Mouse (Mus musculus) inflammation-experienced regulatory T-cells, adult 16 weeks (primary cell): ENCODE results near the gene Golga3. TPM values are rescaled to one million over a fixed set of nuclear protein-coding genes. Genes with fewer than 3 reads are reported as not detected.

Source experiments
- polyA plus RNA-seq: library from polyadenylated mRNA; unstranded; fragments of 100-300 nt; shearing (Covaris generic); gene quantifications from one replicate; pipeline ENCODE4 v1.2.1, GENCODE M21; 2017

The Golga3 gene
- 44.8 TPM for polyA plus RNA-seq

DNA sequence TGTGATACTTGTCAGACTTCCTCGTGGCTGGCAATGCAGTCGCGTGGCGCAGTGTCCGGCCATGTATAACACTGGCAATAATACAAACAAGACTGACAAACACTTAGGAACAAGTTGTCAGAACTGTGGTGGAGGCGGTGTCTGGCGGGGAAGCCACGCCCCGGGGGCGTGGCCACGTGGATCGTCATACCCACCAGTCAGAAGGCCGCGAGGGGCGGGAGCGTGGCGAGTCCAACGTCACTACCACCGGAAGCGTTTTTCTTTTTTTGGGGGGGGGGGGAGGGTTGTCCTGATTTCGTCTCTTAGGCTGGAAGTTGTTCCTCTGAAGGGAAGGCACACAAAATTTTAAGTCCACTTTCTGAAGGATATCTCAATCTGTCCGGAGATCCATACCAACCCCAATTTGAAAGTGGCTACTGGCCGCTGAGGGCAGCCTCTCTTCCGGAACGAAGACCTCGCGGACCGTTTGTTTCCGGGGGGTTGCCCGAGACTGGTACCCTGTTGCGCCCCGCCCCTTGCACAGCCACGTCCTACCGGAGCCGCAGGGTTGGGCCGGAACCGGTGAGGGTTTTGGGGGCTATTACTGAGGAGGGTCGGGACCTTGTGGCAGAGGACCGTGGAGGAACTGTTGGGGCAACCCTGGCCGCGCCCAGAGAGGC lies at the start of gene Golga3:
Gene Golga3, plus strand, starts transcription at position 340 of the 659 bp plus-strand sequence.

DNA sequence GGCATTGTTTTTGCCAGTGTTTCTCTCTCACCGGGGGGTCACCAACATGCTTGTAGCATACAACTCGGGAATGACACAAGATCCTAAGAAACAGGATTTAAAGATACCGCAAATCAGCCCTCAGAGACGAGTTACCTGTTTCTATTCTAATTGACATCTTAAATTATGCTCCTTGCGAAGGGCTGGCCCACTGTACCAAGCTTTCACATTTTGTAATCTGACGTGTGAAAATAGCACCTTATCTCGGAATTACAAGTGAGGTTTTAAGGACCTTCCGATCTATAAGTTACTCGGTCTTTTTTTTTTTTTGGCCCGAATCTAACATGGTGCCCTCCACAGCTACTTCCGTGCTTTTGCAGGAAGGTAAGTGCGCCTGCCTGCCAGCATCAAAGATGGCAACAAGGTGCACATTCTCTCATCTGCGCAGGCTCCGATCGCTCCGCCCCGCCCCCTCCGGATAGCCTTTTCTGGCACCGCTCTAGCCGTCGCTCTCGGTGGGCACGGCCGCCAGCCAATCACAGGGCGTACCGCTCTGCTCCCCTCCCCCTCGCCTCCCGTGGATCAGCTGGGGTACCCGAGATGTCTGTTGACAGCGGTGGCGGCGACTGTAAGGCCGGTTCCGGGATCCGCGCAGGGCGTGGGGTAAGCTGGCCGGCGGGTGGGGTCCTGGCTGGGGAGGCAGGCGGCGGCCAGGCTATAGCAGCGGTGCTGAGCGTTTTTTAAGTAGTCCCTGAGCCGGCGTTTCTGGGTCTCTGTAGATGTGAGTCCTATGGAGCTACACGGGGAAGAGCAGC lies 41.0 kb upstream of the Golga3 start, which contains the start of gene Chfr:
Gene Chfr, plus strand, starts transcription at position 550 of the 794 bp plus-strand sequence.

DNA sequence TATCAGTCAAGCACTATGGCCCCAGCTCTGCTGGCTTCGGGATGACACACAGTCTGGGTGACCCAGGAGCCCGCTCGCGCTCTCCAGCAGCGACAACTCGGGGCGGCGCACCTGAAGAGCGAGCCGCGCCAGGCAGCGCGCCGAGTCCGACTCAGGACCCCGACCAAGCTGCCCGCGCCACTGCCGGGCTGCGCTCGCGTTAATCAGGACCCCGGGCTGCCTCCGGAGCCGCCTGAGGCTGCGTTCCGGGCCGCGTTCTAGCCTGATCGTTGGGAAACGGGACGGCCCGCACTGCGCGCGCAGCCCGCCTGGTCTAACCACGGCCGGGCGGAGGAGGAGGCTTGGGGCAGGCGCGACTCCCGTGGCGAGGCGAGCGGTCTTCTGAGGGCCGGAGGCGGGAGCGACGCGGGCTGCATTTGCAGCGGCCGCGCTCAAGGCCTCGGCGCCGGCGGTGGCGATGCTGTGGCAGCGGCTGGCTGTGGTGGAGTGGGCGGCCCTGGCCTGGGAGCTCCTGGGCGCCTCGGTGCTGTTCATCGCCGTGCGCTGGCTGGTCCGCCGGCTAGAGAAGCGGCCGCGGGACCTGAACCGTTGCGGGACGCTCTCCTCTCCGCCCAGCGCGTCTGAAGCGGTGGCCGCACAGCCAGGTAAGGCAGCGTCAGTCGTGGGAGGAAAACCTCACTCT lies 54.4 kb downstream of the Golga3 start, which contains the start of gene Ankle2:
Gene Ankle2, plus strand, starts transcription at position 225 of the 682 bp plus-strand sequence.

DNA sequence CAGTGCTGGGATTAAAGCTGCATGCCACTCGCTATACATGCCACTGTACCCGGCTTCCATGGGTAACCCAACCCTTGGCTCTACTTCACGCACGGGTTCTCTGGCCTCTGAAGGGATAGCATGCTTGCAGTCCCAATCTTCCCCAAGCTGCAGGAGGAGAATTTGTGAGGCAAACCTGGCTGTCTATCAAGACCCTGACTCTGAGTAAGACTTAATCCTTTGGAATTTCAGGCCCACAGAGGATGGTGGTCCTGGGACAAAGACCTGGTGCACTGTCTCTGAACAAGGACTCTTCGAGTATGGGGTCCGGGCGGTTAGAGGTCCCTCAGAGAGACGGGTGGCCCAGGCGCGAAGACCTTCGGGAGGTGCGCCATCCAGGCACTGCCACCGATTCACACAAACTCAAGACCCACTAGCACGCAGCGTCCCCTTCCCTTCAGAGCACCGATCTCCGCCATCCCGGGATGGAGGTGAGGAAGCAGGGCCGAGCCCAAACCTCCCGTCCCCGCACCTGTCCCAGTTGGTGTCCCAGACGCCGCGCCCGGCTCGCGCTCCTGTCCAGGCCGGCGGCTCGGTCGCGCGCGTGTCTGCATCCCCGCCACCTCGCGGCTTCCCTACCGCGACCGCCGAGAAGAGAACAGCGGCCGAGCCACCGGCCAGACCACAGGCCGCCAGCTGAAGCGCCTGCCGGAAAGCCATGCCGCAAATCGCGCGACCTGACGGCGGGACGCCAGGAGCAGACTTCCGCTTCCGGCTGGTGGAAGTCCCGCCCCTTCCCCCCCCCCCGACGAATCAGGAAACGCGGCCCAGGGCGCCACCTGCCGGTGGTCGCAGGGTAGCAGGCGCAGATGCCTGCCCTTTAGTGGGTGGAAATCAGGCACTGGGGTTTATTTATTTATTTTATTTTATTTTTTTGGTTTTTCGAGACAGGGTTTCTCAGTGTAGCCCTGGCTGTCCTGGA lies 92.9 kb downstream of the Golga3 start, which contains the start of gene Pgam5:
Gene Pgam5, minus strand, starts transcription at position 773 of the 961 bp plus-strand sequence.

Other genes starting within 250 kb of the Golga3 start
- gene Zfp932, start 180.2 kb upstream of the Golga3 start, polyA plus RNA-seq = 34.7 TPM
- 11.9 TPM for gene Gm17655, start 104.2 kb upstream of the Golga3 start, polyA plus RNA-seq
- 3.5 TPM for gene Gm35315, start 82.3 kb upstream of the Golga3 start, polyA plus RNA-seq
- 3.2 TPM for gene Plcxd1, start 76.7 kb upstream of the Golga3 start, polyA plus RNA-seq
- gene Gtpbp6, start 68.5 kb upstream of the Golga3 start, polyA plus RNA-seq = 54.6 TPM
- gene Zfp605, start 66.6 kb upstream of the Golga3 start, polyA plus RNA-seq = 5.3 TPM
- 93.9 TPM for gene Chfr, start 40.9 kb upstream of the Golga3 start, polyA plus RNA-seq
- 13.7 TPM for gene Ankle2, start 54.3 kb downstream of the Golga3 start, polyA plus RNA-seq
- gene Pgam5, start 93.2 kb downstream of the Golga3 start, polyA plus RNA-seq = 30.1 TPM
- gene Pxmp2, start 109.5 kb downstream of the Golga3 start, polyA plus RNA-seq = 6.4 TPM
- gene Pole, start 109.6 kb downstream of the Golga3 start, polyA plus RNA-seq = 6.0 TPM
- not detected for gene P2rx2, start 166.5 kb downstream of the Golga3 start, polyA plus RNA-seq
- gene Lrcol1, start 168.0 kb downstream of the Golga3 start, polyA plus RNA-seq = not detected